9 mouse cellular contexts compared by ENCODE assay signal in the genomic region with DNA sequence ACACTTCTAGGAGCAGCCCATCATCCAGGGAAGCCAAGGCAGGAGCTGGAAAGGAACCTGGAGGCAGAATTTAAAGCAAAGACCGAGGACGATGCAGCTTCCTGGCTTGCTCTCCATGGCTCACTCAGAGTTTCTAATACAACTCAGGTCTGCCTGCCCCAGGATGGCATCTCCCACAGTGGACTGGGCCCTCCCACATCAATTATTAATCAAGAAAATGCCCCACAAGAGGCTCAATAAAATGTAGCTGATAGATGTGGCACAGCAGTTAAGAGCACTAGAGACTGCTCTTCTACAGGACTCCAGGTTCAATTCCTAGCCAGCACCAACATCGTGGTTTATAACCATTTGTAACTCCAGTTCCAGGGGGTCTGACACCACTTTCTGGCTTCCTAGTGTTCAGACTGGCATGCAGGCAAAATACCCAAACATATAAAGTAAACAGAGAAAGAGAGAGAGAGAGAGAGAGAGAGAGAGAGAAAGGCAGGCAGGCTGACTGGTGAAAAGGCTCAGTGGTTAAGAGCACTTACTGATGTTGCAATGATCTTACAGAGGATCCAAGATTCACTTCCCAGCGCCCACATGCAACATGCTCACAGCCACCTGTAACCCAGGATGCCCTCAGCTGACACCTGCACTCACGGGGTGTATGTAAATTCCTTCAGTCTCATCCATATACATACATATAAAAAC. TPM values are rescaled to one million over a fixed set of nuclear protein-coding genes. Genes with fewer than 3 reads are reported as not detected.
A peak's percentile ranks its signal among the peaks of the same experiment; 100 is the strongest.
DNase-seq lines count a peak whose midpoint lies in the region; ATAC-seq and TF ChIP-seq lines count a peak whose summit lies in the region.
"Had no signal": no experiment of that assay in that cellular context is flagged by ENCODE, and none has a peak within 500 bp of the region (broad histone marks: within the 10 kb centered on the region; RNA-seq: fewer than 3 reads in every experiment).

No protein-coding gene starts in this region.

- H3K36me3 ChIP-seq in liver, embryonic 13.5 days = peaks cover 28% of the 10 kb centered on the region

- TF ChIP-seq POLR2A in bone marrow, adult 2 months (IDR thresholded peaks at IDR 0.05; ENCODE audit: borderline replicate concordance, control insufficient read depth, low read depth, low read length) = no peak

- H3K27me3 ChIP-seq in liver, embryonic 13.5 days = no peaks in the 10 kb centered on the region

- intact Hi-C loops in left cerebral cortex, adult 2 months (cut with DNase I) = no loop called here

- 19% methylated on average over 5 of the region's 5 CpGs for WGBS in bone marrow, adult 2 months
- 34% methylated on average over 5 of the region's 5 CpGs for WGBS in liver, embryonic 13.5 days (ENCODE audit: insufficient replicate concordance)

- no peak for ATAC-seq in liver, embryonic 13.5 days (ENCODE audit: low read depth)

- DNase-seq in left cerebral cortex, adult 2 months (ENCODE audit: extremely low spot score in 1 of 2, low spot score in 2 of 2) = no peak
- DNase-seq in left cerebral cortex, adult 9 months (ENCODE audit: low spot score in 2 of 2) = no peak
- DNase-seq in 416B (ENCODE audit: low read depth) = peak; percentile 62
- no peak for DNase-seq in liver, embryonic 13.5 days
- DNase-seq in adrenal gland, postnatal 4 days (ENCODE audit: low spot score in 2 of 2) = no peak
- no peak for DNase-seq in urinary bladder, postnatal 25 days (ENCODE audit: low spot score)
- DNase-seq: cerebellum, postnatal 14 days had no signal

- H3K9me3 ChIP-seq in liver, embryonic 13.5 days (replicated peaks) = no peaks in the 10 kb centered on the region

- peak overlapping the region; percentile 7; the same call in 1 of the 2 replicates for H3K9ac ChIP-seq in liver, embryonic 13.5 days

- 0 out of 2 replicates have a peak overlapping the region, but pooled peaks have one; percentile 19 for H3K27ac ChIP-seq in left cerebral cortex, adult 2 months
- peak overlapping the region; percentile 18; the same call in 1 of the 2 replicates for H3K27ac ChIP-seq in bone marrow, adult 2 months (ENCODE audit: control insufficient read depth, insufficient read depth, low read depth, low read length, poor library complexity)
- peak overlapping the region; percentile 84 for H3K27ac ChIP-seq in liver, embryonic 13.5 days

- peaks cover 15% of the 10 kb centered on the region for H3K4me1 ChIP-seq in bone marrow, adult 2 months (ENCODE audit: control insufficient read depth, insufficient read depth, low read length)
- peaks cover 71% of the 10 kb centered on the region for H3K4me1 ChIP-seq in liver, embryonic 13.5 days (replicated peaks)

- TF ChIP-seq CTCF in left cerebral cortex, adult 2 months (IDR thresholded peaks at IDR 0.05) = no peak
- TF ChIP-seq CTCF in bone marrow, adult 2 months (IDR thresholded peaks at IDR 0.05; ENCODE audit: control insufficient read depth, insufficient read depth, low read length) = no peak

- H3K4me2 ChIP-seq in liver, embryonic 13.5 days = no peak overlapping the region
- H3K4me2 ChIP-seq: heart, embryonic 11.5 days had no signal

- no peak overlapping the region for H3K4me3 ChIP-seq in left cerebral cortex, adult 2 months
- no peak overlapping the region for H3K4me3 ChIP-seq in bone marrow, adult 2 months (replicated peaks; ENCODE audit: control insufficient read depth, low read depth, low read length)
- H3K4me3 ChIP-seq in liver, embryonic 13.5 days (replicated peaks) = no peak overlapping the region

RNA-seq across cellular contexts. Expression of gene Mvb12b, which starts 18.6 kb away (rescaled TPM):
- 10 to 100 TPM; 74.6 to 78.4 TPM for total RNA-seq in left cerebral cortex, adult 2 months (2021)
- 18.3 and 38.3 TPM in 2 replicates for polyA plus RNA-seq in bone marrow, adult 2 months (2011; ENCODE audit: insufficient read depth, insufficient read length, low replicate concordance, missing spikeins)
- 11.8 and 14.5 TPM in 2 replicates for polyA plus RNA-seq in liver, embryonic 13.5 days (2015; fragmentation: Nextera tagmentation; extraction: Ambion mirVana)
- total RNA-seq in adrenal gland, postnatal 4 days (2021) = 10 to 100 TPM; 36.9 to 37.5 TPM

Comparison
In these comparisons a context has a peak if more than half of its experiments do, and no peak if none do; other contexts are left out.
1. H3K27ac ChIP-seq: peak in every context shown above with its lines; median percentile 84 in liver, embryonic 13.5 days; 19 in left cerebral cortex, adult 2 months; 18 in bone marrow, adult 2 months.